ENCODE assay signal across 44 mouse cellular contexts in genomic region chr7:79680231-79680630, GRCm38 (mm10). TPM values are rescaled to one million over a fixed set of nuclear protein-coding genes. Genes with fewer than 3 reads are reported as not detected.
"Had no signal": no experiment of that assay in that cellular context is flagged by ENCODE, and none has a peak within 500 bp of the region (broad histone marks: within the 10 kb centered on the region; RNA-seq: fewer than 3 reads in every experiment).

No protein-coding gene starts in this region.

- H3K36me3 ChIP-seq: midbrain, embryonic 15.5 days had no signal

- H3K4me3 ChIP-seq: limb, embryonic 10.5 days; limb, embryonic 12.5 days; limb, embryonic 13.5 days; limb, embryonic 15.5 days; liver, embryonic 12.5 days; liver, embryonic 13.5 days; liver, embryonic 15.5 days; lung, embryonic 15.5 days; megakaryocyte, embryonic 14.5 days; midbrain, embryonic 10.5 days; midbrain, embryonic 12.5 days; midbrain, embryonic 13.5 days; midbrain, embryonic 15.5 days; myocyte; neural tube, embryonic 12.5 days; neural tube, embryonic 13.5 days had no signal

- ATAC-seq: liver, embryonic 12.5 days; liver, postnatal 0 days; lung, postnatal 0 days; midbrain, embryonic 13.5 days; midbrain, embryonic 15.5 days; midbrain, embryonic 16.5 days had no signal

- DNase-seq: left cerebral cortex, postnatal 4 days; liver; liver, embryonic 13.5 days; liver, postnatal 0 days; lung, adult 18-20 months; lung, adult 2 months; lung, embryonic 14.5 days; lung, postnatal 10 days; lung, postnatal 14 days; lung, postnatal 36 days; lung, postnatal 4 days; midbrain, embryonic 14.5 days had no signal

- H3K27me3 ChIP-seq: limb, embryonic 12.5 days; limb, embryonic 13.5 days; limb, embryonic 15.5 days; liver, embryonic 12.5 days; liver, embryonic 13.5 days; liver, embryonic 15.5 days; lung, embryonic 15.5 days; megakaryocyte, embryonic 14.5 days; midbrain, embryonic 12.5 days; midbrain, embryonic 13.5 days; midbrain, embryonic 15.5 days; neural tube, embryonic 12.5 days; neural tube, embryonic 13.5 days had no signal

- H3K9ac ChIP-seq: limb, embryonic 12.5 days; limb, embryonic 13.5 days; limb, embryonic 15.5 days; liver, embryonic 12.5 days; liver, embryonic 13.5 days; liver, embryonic 14.5 days; liver, embryonic 15.5 days; liver, postnatal 0 days; lung, embryonic 14.5 days; lung, embryonic 15.5 days; midbrain, embryonic 12.5 days; midbrain, embryonic 13.5 days; midbrain, embryonic 15.5 days; neural tube, embryonic 12.5 days; neural tube, embryonic 13.5 days had no signal

- H3K4me1 ChIP-seq: limb, embryonic 10.5 days; limb, embryonic 12.5 days; limb, embryonic 13.5 days; limb, embryonic 15.5 days; liver, embryonic 12.5 days; liver, embryonic 13.5 days; liver, embryonic 15.5 days; lung, embryonic 15.5 days; megakaryocyte, embryonic 14.5 days; midbrain, embryonic 10.5 days; midbrain, embryonic 12.5 days; midbrain, embryonic 13.5 days; midbrain, embryonic 15.5 days; neural tube, embryonic 12.5 days; neural tube, embryonic 13.5 days had no signal

- H3K4me2 ChIP-seq: limb, embryonic 12.5 days; limb, embryonic 13.5 days; limb, embryonic 15.5 days; liver, embryonic 11.5 days; liver, embryonic 12.5 days; liver, embryonic 13.5 days; liver, embryonic 15.5 days; lung, embryonic 14.5 days; lung, embryonic 15.5 days; midbrain, embryonic 11.5 days; midbrain, embryonic 12.5 days; midbrain, embryonic 13.5 days; midbrain, embryonic 15.5 days; neural tube, embryonic 12.5 days; neural tube, embryonic 13.5 days had no signal

- H3K27ac ChIP-seq: limb, embryonic 10.5 days; limb, embryonic 12.5 days; limb, embryonic 13.5 days; limb, embryonic 15.5 days; liver, embryonic 12.5 days; liver, embryonic 13.5 days; liver, embryonic 14.5 days; liver, embryonic 15.5 days; lung, embryonic 15.5 days; macrophage; midbrain, embryonic 10.5 days; midbrain, embryonic 12.5 days; midbrain, embryonic 13.5 days; midbrain, embryonic 15.5 days; neural tube, embryonic 12.5 days; neural tube, embryonic 13.5 days had no signal

- H3K9me3 ChIP-seq: limb, embryonic 10.5 days; limb, embryonic 12.5 days; limb, embryonic 13.5 days; limb, embryonic 15.5 days; liver, embryonic 12.5 days; liver, embryonic 13.5 days; liver, embryonic 15.5 days; lung, embryonic 15.5 days; megakaryocyte, embryonic 14.5 days; midbrain, embryonic 10.5 days; midbrain, embryonic 12.5 days; midbrain, embryonic 13.5 days; midbrain, embryonic 15.5 days; neural tube, embryonic 12.5 days; neural tube, embryonic 13.5 days had no signal

RNA-seq across cellular contexts. Expression of gene Kif7, which starts 35.3 kb away (rescaled TPM):
- total RNA-seq: monocyte, adult 5-6 weeks had no signal

RNA-seq across cellular contexts. Expression of gene Plin1, which starts 52.5 kb away (rescaled TPM):
- total RNA-seq: left cerebral cortex, postnatal 14 days; left cerebral cortex, postnatal 25 days; left cerebral cortex, postnatal 36 days; left cerebral cortex, postnatal 4 days; megakaryocyte progenitor cell, adult 5-6 weeks; megakaryocyte, adult 5-6 weeks; megakaryocyte-erythroid progenitor cell, adult 5-6 weeks; monocyte, adult 5-6 weeks had no signal
- polyA plus RNA-seq: limb, embryonic 10.5 days; limb, embryonic 11.5 days; limb, embryonic 12.5 days; limb, embryonic 13.5 days; limb, embryonic 15.5 days; liver, adult 2 months; liver, embryonic 11.5 days; liver, embryonic 12.5 days; liver, embryonic 13.5 days; liver, embryonic 14.5 days; liver, embryonic 15.5 days; liver, embryonic 16.5 days; liver, postnatal 0 days; lung, embryonic 14.5 days; lung, embryonic 15.5 days; macrophage; midbrain, embryonic 11.5 days; midbrain, embryonic 12.5 days; midbrain, embryonic 13.5 days; myocyte; neural tube, embryonic 11.5 days; neural tube, embryonic 12.5 days; neural tube, embryonic 13.5 days had no signal
